Mouse (Mus musculus) lung, postnatal 36 days (tissue): Measurements from ENCODE around the gene Rae1.

Experiments used
- DNase-seq: peaks from one replicate; pipeline ENCODE4 v3.0.0; 2022; ENCODE audit warnings: mixed read lengths

Gene Rae1

GRCm38 (mm10) chr2:172999630-173000284, at the start of gene Rae1:
Gene Rae1, plus strand, starts transcription at chr2:173000117.
- DNase-seq = peak; percentile 99

GRCm38 (mm10) chr2:172950119-172950676, 49.7 kb upstream of the Rae1 start:
- DNase-seq = no peak

- DNase-seq = no peak
Measured at GRCm38 (mm10) chr2:172950722-172951121, 49.2 kb upstream of the Rae1 start.

GRCm38 (mm10) chr2:172951976-172952375, 47.9 kb upstream of the Rae1 start:
- no peak for DNase-seq

- DNase-seq = no peak
Measured at GRCm38 (mm10) chr2:172958579-172958978, 41.3 kb upstream of the Rae1 start.

- no peak for DNase-seq
Measured at GRCm38 (mm10) chr2:172959006-172959768, 40.7 kb upstream of the Rae1 start.

GRCm38 (mm10) chr2:172960350-172960749, 39.6 kb upstream of the Rae1 start:
- DNase-seq = no peak

GRCm38 (mm10) chr2:172961211-172961610, 38.7 kb upstream of the Rae1 start:
- DNase-seq = no peak

- DNase-seq = no peak
Measured at GRCm38 (mm10) chr2:172965249-172965648, 34.7 kb upstream of the Rae1 start.

- DNase-seq = no peak
Measured at GRCm38 (mm10) chr2:172966480-172966879, 33.4 kb upstream of the Rae1 start.

GRCm38 (mm10) chr2:172971865-172972264, 28.1 kb upstream of the Rae1 start:
- no peak for DNase-seq

- DNase-seq = no peak
Measured at GRCm38 (mm10) chr2:172973806-172974565, 25.9 kb upstream of the Rae1 start.

- DNase-seq = no peak
Measured at GRCm38 (mm10) chr2:172974701-172975100, 25.2 kb upstream of the Rae1 start.

GRCm38 (mm10) chr2:172975159-172975558, 24.8 kb upstream of the Rae1 start:
- DNase-seq = no peak

- DNase-seq = peak; percentile 23
Measured at GRCm38 (mm10) chr2:172976661-172977238, 23.2 kb upstream of the Rae1 start.

- DNase-seq = no peak
Measured at GRCm38 (mm10) chr2:172977409-172978130, 22.3 kb upstream of the Rae1 start, which contains the start of gene Spo11. Gene Spo11, plus strand, starts transcription at chr2:172977700.

GRCm38 (mm10) chr2:172978131-172978633, 21.7 kb upstream of the Rae1 start:
- DNase-seq = no peak

- no peak for DNase-seq
Measured at GRCm38 (mm10) chr2:172979666-172980345, 20.1 kb upstream of the Rae1 start.

GRCm38 (mm10) chr2:172982776-172983561, 16.9 kb upstream of the Rae1 start:
- DNase-seq = no peak

- no peak for DNase-seq
Measured at GRCm38 (mm10) chr2:172990161-172990560, 9.8 kb upstream of the Rae1 start.
